Mouse (Mus musculus) kidney, postnatal 10 days (tissue): ENCODE results near the gene Vmn2r120.
"Not testable (repeated sequence)": the region's sequence is repeated elsewhere in the genome, so short reads cannot be mapped to it uniquely, and the experiment has no call there.

Source experiments
- DNase-seq: peaks from one replicate; pipeline ENCODE4 v3.0.0; 2021; ENCODE audit warnings: mixed read lengths

Gene Vmn2r120

DNA sequence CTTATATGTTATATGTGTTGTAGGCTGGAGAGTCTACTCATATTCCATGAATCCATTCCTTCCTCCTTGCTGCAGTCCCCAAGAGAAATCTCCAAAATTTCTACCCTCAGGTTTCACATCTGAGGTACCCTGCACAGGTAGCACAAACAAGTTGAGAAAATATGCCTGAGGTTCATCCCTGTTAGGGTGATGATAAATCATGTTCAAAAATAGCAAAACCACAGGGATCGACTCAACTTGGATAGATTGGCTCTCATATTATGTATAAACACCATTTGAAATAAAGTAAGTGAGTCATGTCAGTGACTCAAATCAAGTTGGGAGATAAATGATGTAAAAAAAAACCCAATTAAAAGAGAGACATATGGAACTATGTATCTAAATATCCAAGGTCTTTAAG lies at the start of gene Vmn2r120:
Gene Vmn2r120, minus strand, starts transcription at position 101 of the 400 bp plus-strand sequence.
- DNase-seq, result no peak

- DNase-seq, result not testable (repeated sequence)
Observed at GRCm38 (mm10) chr17:57587273-57587672, 42.0 kb upstream of the Vmn2r120 start.

GRCm38 (mm10) chr17:57574075-57574705 lies 28.9 kb upstream of the Vmn2r120 start:
- DNase-seq, result no peak
